Mouse (Mus musculus): ENCODE measurements around the gene Kif24.

DNA sequence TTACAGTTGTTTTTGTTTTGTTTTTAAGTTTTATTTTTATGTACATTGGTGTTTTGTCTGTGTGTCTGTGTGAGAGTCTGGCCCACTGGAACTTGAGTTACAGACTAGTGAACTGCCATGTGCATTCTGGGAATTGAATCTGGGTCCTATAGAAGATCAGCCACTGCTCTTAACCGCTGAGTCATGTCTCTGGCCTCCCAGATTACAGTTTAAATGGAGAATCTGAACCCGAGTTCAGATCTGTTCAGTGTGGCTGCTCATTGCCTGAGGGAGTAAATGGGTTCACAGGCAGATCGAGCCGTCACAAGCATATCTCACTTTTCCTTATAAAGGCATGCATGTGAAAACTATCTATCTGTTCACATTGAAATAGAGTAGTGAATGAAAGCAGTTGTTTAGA, 111.9 kb downstream of the Kif24 start:
- TF ChIP-seq CTCF (IDR thresholded peaks at IDR 0.05; ENCODE audit: extremely low read depth, insufficient read depth, insufficient read length, insufficient replicate concordance) (no peak), POLR2A (IDR thresholded peaks at IDR 0.05; ENCODE audit: low read depth, low read length) (no peak)

Measured in spleen, adult 2 months (tissue).